Mouse (Mus musculus): ENCODE results near the gene Akr1b8.
"Not testable (repeated sequence)": the region's sequence is repeated elsewhere in the genome, so short reads cannot be mapped to it uniquely, and the experiment has no call there.

The Akr1b8 gene

GRCm38 (mm10) chr6:34346096-34346898, 7.6 kb upstream of the Akr1b8 start:
- in situ Hi-C loops (cut with MboI, MseI), result loop anchor here in 1 of 2 experiments (5.0 kb wide), 1 partner anchor 54 kb away; no protein-coding TSS in a partner anchor

- in situ Hi-C loops (cut with MboI, MseI), result no loop called here
Observed at GRCm38 (mm10) chr6:34350037-34350699, 3.8 kb upstream of the Akr1b8 start.

DNA sequence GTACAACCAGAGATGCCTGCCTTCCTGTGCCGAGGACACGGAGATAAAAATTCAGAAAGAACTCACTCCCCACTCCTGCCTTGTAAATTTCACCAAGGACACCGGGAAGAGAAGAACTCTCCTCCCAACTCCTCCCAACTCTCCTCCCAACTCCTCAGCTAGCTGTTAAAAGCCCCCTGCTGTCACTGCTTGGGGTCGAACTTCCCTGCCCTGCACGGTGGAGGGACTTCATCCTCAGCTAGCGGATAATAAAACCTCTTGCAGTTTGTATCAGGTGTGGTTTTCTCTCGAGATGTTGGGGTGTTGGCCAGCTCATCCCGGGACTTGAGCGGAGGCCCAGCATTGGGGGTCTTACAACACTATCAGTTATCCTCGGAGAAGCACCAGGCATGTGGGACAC, 2.4 kb upstream of the Akr1b8 start:
- in situ Hi-C loops (cut with MboI, MseI), result not testable (repeated sequence)

DNA sequence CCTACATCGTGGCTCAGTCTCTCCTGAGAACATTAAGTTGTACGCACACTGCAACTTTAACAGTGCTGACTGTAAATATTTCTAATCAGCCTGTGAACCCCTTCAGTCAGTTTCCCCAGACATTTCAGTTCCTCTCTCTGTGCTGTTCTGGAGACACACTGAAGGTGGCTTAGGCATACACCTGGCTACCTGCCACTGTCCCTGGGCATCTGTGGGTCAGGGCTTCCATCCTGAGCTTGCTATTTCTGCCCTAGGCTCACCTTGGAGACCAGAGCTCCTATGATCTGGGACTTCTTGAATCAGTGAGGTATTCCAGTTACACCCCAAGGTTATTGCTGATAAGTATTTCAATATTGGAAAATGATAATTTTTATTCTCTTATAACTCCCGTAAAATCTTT, 1.5 kb upstream of the Akr1b8 start:
- in situ Hi-C loops (cut with MboI, MseI), result no loop called here

DNA sequence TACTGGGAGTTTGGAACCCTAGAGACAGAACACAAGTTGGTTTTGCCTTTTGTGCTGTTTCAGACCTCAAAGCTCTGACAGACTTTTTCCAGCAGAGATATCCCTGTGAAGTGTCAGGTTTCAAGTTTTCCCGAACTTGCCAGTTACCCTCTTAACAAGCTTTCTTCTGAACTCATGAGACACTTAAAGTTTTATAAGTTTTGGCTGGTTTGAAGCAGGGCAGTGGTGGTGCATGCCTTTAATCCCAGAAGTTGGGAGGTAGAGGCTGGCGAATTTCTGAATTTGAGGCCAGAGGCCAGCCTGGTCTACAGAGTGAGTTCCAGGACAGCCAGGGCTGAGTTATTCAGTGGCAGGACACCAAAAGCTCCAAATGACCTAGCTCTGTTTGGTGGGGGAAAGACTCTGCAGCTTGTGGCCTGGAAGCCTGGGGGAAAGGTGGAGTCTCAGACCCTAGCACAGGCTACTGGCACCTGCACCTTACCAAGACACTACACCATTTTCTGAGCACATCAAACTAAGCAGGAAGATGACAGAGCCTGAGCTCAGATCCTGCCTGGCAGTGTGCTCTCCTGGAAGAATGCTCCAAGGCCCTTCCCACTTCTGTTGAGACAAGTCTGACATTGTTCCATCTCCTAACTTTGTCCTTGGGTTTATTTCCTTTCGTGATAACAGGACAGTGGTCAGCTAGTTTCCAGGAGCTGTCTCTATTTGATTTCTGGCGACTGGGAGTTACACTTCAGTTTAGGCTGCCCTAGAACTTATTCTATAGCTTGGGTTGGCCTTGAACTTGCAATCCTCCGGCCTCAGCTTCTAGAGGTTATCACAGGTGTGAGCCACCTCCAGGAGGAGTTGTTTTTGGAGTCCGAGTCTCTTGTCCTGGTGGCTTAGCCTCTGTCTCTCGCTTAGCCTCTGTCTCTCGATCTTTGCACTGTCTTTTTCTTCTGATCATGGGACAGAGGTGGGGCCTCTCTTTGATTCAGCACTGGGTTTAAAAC, 732 bp downstream of the Akr1b8 start:
- in situ Hi-C loops (cut with MboI, MseI), result no loop called here

DNA sequence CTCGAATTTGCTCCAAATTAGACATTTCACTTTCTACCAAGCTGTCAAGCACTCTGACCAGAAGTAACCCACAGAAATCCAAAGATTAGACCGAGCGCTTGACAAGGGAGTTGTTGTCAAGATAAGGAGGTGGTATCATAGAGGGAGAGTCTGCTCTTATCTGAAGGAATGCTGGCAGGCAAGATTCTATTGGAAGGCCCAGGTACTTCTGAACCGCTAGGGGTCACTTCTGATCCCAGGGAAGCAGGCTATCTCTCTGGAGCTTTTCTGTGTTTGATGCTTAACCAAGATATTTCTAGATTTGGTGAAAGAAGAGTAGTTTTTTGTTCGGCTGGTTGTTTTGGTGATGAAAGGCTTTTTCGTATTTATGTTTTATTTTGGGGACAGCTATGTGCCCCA, 1.4 kb downstream of the Akr1b8 start:
- in situ Hi-C loops (cut with MboI, MseI), result no loop called here

DNA sequence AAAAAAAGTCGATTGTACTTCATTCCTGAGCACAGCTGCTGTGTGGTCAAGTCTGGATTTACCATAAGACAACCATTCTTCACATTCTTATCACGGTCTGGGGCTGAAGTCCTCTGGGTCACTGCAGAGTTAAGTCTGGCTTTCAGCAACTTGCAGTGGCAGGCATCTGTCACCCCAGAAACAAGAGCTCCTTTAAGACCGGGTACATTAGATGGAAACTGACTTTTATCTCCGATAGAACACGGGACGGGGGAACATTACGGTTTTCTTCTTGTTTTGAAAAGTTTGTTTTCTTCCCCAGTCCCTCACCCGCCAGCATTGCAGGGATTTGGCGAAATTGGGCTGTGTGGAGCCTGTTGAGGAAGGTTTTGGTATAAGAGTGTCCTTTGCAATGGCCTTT, 1.9 kb downstream of the Akr1b8 start:
- in situ Hi-C loops (cut with MboI, MseI), result no loop called here

- in situ Hi-C loops (cut with MboI, MseI), result loop anchor here in 1 of 2 experiments (5.0 to 10.0 kb wide), 2 partner anchors 83 to 1770 kb away; no protein-coding TSS in a partner anchor
Observed at GRCm38 (mm10) chr6:34364217-34365136, 10.6 kb downstream of the Akr1b8 start.

DNA sequence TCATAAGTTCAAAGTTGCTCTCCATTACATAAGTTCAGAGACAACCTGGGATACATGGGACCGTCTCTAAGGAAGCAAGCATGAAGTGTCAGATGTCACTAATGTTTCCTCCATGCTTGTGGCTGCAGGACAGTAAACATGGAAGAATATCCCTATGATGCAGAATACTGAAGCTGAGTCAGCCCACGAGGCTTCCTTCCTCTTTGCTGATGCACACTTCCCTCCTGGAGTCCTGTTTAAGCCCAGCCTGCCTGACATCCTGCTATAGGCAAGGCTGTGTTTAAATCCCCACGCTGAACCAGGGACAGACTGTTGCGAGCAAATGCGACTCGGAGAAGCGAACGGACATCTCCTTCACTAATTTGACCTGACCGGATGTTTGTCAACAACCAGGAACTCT, 14.1 kb downstream of the Akr1b8 start:
- in situ Hi-C loops (cut with MboI, MseI), result loop anchor here in 1 of 2 experiments (10.0 kb wide), 1 partner anchor 1773 kb away; no protein-coding TSS in a partner anchor

DNA sequence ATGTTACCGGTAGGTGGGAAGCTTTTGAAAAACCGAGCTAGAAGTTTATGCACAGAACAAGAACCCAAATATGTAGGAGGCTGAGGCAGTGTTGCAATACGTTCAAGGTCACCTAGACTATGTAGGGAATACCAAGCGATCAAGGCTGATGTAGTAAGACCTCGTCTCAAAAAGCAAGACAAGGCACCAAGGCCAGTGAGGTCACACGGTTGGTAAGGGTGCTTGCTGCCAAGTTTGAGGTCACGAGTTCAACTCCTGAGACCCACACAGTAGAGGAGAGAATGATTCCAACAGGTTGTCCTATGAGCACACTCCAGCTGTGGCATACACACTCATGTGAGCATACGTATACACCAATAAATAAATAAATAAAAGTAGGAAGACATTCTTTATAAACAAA, 16.2 kb downstream of the Akr1b8 start:
- in situ Hi-C loops (cut with MboI, MseI), result no loop called here

DNA sequence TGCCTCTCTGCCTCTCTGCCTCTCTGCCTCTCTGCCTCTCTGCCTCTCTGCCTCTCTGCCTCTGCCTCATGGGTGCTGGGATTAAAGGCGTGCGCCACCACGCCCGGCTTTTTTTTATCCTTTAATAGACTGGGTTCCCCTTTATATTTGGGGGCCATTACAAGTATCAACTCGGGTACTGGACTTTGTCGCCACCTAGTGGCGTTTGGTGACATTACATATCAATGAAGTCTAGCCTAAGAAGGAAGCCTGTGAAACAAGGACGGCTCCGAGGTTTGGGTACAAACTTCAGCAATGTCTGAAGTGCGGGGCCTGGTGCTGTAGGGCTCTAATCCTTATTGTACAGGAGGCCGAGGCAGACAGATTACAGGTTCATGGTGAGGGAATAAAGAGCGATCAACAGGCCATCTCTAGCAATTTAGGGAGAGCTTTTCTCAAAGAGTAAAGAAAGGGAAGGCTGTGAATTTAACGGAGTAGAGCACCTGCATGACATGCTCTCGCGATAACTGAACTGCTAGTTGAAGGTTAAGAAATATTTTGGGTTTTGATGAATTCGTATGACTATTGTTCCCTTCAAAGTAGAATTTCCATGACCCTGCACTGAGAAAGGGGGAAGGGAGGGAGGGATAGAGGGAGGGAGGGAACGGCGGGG, 17.9 kb downstream of the Akr1b8 start:
- in situ Hi-C loops (cut with MboI, MseI), result no loop called here

DNA sequence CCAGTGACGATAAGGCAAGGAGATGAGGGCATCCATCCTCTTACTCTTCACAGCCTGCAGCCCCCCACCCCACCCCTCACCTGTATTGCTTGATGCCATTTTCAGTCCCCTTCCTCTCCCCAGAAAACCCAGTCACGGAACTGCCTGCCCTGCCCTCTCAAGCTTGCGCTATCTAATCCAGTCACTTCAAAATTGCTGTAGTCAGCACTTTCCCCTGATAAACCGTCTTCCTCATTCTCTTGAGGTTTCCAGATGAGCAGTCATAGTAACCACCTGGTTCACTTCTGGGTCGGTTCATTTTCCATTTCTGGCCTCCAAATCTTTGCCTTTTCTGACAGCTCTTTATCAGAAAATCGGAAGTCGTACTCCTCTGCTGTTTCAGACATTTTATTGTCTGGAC, 19.9 kb downstream of the Akr1b8 start:
- in situ Hi-C loops (cut with MboI, MseI), result no loop called here

DNA sequence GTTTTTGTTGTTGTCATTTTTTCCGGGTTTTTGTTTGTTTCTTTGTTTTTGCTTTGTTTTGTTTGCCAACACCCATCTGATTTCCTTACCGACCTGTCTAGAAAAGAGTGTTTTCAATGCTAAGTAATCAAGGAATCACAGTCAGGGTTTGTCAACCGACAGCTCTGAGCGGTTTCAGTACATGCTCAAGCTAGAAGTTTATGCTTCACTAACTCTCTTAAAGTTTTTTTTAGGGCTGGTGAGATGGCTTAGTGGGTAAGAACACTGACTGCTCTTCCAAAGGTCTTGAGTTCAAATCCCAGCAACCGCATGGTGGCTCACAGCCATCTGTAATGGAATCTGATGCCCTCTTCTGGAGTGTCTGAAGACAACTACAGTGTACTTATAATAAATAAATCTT, 22.0 kb downstream of the Akr1b8 start:
- in situ Hi-C loops (cut with MboI, MseI), result not testable (repeated sequence)

- in situ Hi-C loops (cut with MboI, MseI), result loop anchor here in 1 of 2 experiments (10.0 kb wide), 1 partner anchor 611 kb away; no protein-coding TSS in a partner anchor
Observed at GRCm38 (mm10) chr6:34383401-34383800, 29.5 kb downstream of the Akr1b8 start.

- in situ Hi-C loops (cut with MboI, MseI), result loop anchor here in 1 of 2 experiments (10.0 kb wide), 1 partner anchor 611 kb away; no protein-coding TSS in a partner anchor
Observed at GRCm38 (mm10) chr6:34384110-34384661, 30.3 kb downstream of the Akr1b8 start, which contains the start of gene Akr1b10. Akr1b10 (plus strand) TSS chr6:34384218.

DNA sequence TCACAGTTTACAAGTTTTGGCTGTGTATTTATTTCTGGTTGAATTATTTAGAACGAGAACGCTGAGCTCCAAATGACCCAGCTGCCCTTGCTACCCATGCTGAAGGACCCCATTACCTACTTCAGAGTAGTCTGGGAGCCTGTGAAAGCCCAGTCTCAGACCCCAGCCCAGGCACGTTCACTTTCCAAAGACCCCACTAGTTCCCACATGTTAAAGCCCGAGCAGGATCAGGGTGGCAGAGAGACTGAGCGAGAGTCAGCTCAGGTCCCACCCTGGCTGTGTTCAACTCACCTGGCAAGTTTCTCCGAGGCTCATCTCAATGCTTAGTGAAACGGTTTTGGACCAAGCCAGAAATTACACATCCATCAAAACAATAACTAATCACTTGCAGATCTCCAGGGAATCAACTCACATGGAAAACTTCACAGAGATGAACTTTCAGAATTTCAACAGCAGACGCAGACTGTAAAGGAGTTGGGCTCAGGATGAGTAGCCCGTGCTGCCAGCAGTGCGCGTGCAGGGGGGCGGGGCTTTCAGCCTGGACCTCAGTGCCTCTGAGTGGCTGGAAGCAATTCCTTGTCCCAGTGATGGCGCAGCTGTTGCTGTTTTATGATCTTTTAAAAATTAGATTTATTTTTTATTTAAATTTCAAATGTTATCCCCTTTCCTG, 30.9 kb downstream of the Akr1b8 start:
- in situ Hi-C loops (cut with MboI, MseI), result loop anchor here in 1 of 2 experiments (10.0 kb wide), 1 partner anchor 610 kb away; no protein-coding TSS in a partner anchor

- in situ Hi-C loops (cut with MboI, MseI), result loop anchor here in 1 of 2 experiments (10.0 kb wide), 1 partner anchor 606 kb away; no protein-coding TSS in a partner anchor
Observed at GRCm38 (mm10) chr6:34388420-34389156, 34.7 kb downstream of the Akr1b8 start.

- in situ Hi-C loops (cut with MboI, MseI), result no loop called here
Observed at GRCm38 (mm10) chr6:34395897-34396296, 42.0 kb downstream of the Akr1b8 start.

All from T-helper 17 cell (primary cell).